Mouse (Mus musculus): ENCODE data around the gene Rftn1. TPM values are rescaled to one million over a fixed set of nuclear protein-coding genes. Genes with fewer than 3 reads are reported as not detected.

The Rftn1 gene
- total RNA-seq, 2 experiments from 2014 or later: 14.3 to 16.5 TPM

DNA sequence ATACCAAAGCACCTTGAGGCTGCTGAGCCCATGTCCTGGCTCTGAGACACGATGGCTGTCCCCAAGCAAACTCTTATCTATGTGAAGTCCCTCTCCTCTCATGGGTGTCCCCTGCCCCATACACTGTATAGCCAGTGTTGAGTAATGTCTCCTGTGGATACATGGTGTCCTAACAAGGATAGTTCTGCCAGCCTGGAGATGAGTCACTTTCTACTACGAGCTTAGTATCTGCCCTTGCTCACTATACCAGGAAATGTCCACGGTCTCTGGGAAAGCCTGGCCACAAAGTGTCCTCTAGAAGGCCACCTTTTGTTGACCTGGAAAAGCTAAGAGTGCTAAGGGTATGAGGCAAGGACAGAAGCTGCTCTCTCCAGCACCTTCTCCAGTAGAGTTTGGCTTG is 195.2 kb downstream of the Rftn1 start:
- TF ChIP-seq CTCF (conservative IDR thresholded peaks at IDR 0.05): no peak
- Histone ChIP-seq H3K27ac (no peak overlapping the region), H3K4me3 (no peak overlapping the region)
- DNase-seq (ENCODE audit: low spot score in 2 of 2): no peak

DNA sequence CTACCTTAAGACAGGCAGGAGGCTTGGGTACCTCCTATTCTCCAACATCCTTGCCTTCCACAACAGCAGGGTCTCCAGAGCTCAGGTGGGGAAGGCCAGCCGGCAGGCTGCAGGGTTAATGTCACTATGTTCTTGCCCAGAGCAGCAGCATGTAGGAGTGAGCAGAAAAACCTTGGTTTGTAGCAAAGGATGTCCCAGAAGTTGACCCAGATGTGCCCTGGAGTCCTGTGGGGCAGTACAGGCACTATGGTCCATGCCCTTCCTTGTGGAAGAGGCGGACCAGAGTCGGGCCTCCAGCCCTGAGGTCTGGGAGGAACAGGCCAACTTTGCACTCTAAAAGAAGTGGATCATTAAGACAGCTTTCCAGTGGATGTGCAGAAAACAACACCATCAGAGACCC is 196.8 kb downstream of the Rftn1 start:
- H3K27ac ChIP-seq: no peak overlapping the region
- DNase-seq (ENCODE audit: low spot score in 2 of 2): no peak
- H3K4me3 ChIP-seq: no peak overlapping the region
- TF ChIP-seq CTCF (conservative IDR thresholded peaks at IDR 0.05): no peak

DNA sequence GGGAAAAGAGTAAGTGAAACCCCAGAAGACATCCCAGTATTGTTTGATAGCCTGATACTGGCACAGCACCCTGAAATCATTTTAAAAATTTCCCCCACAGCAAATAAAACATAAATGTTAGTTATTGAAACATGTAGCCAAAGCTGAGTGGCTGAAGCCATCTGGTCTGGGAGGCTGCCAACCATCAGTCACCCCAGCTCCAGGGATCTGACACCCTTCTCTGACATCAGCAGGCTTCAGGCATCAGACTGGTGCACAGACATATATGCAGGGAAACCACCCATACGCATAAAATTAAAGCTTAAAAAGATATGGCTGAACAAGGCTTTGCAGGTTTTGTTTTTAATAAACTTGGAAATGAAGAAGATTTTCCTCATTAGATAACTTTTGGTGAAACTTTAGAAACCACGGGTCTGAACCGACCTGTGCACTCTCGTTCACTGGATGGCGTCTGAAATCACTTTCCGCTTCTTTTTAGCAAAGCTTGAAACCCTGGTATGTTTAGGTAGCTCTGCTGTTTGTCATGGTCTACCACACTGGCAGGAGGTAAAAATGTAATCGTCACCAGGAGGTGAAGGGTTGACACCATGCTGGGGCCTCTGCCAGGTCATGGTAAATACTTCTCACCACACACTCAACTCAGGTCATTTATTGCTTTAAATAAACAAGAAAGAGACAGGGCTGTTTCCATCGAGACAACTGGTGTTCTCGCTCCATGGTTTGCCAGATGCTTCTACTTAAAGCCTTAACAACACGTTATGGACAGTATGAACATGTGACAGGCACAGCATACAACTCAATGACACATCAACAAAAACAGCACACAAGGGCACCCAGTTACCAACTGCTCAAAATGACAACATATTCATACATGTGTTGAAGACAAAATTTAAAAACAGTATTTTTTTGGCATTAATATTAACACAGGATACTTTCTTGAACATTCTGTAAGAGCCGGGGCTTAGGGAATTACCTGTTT is 197.6 kb downstream of the Rftn1 start:
- Histone ChIP-seq H3K4me3 (no peak overlapping the region), H3K27ac (peak overlapping the region; percentile 28; the same call in 1 of the 2 replicates)
- peak; percentile 26 to 41 for DNase-seq (ENCODE audit: low spot score in 2 of 2)

DNA sequence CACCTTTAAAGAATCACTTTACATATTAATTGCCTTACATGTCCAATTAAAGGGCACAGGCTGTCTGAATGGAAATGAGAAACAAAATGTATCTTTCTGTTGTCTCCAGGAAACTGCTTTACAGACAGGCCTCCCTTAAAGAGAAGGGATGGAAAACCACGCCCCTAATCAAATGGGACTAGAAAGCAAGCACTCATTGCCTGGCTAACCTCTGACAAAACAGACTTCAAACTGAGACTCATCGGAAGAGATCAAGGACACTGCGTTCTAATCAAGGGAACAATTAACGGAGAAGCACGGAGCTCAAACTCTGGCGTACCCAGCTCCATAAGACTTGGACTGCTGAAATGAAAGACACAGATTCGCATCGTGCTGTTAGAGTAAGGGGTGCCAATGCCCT is 200.9 kb downstream of the Rftn1 start:
- DNase-seq (ENCODE audit: low spot score in 2 of 2): no peak
- Histone ChIP-seq H3K27ac (no peak overlapping the region), H3K4me3 (no peak overlapping the region)
- TF ChIP-seq CTCF (conservative IDR thresholded peaks at IDR 0.05): no peak

More for the DNA sequence above, 197.6 kb downstream of the Rftn1 start:
- TF ChIP-seq CTCF (conservative IDR thresholded peaks at IDR 0.05): no peak

DNA sequence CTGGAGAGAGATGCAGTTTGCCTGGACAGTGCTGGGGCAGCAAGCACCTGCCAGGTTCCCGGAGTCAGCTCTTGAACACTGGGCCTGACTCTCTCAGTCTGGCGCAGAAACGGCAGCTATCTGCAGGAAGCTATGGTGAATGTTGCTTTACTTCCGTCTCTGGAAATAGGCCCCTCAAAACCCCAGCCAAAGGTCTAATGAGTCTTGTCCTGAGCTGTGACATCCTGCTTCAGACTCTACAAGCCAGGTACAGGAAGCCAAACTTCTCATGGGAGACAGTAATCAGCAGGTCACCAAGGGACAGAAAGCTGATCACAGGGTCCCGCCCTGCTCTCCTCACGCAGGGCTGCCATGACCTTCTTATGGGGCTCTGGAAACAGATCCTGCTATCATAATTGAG is 203.4 kb downstream of the Rftn1 start:
- Histone ChIP-seq H3K4me3 (no peak overlapping the region), H3K27ac (no peak overlapping the region)
- no peak for TF ChIP-seq CTCF (conservative IDR thresholded peaks at IDR 0.05)
- no peak for DNase-seq (ENCODE audit: low spot score in 2 of 2)

DNA sequence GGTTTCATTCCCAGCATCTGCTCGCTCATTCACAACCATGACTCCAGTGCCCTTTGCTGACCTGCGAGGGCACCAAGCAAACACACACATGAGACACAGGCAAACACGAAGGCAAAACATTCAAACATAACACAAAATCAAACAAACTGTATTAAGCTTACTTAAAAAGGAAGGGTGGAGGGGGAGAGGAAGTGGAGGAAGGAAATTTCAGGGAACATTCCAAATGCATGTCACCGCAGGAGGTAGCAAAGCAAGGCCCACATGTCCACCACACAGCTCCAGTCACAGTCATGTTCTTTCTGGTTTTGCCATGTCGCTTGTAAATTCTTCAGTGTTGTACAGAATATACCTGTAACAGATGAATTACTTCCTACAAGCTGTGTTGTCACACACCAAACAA is 207.0 kb downstream of the Rftn1 start:
- no peak overlapping the region for H3K27ac ChIP-seq
- no peak overlapping the region for H3K4me3 ChIP-seq
- no peak for TF ChIP-seq CTCF (conservative IDR thresholded peaks at IDR 0.05)
- no peak for DNase-seq (ENCODE audit: low spot score in 2 of 2)

DNA sequence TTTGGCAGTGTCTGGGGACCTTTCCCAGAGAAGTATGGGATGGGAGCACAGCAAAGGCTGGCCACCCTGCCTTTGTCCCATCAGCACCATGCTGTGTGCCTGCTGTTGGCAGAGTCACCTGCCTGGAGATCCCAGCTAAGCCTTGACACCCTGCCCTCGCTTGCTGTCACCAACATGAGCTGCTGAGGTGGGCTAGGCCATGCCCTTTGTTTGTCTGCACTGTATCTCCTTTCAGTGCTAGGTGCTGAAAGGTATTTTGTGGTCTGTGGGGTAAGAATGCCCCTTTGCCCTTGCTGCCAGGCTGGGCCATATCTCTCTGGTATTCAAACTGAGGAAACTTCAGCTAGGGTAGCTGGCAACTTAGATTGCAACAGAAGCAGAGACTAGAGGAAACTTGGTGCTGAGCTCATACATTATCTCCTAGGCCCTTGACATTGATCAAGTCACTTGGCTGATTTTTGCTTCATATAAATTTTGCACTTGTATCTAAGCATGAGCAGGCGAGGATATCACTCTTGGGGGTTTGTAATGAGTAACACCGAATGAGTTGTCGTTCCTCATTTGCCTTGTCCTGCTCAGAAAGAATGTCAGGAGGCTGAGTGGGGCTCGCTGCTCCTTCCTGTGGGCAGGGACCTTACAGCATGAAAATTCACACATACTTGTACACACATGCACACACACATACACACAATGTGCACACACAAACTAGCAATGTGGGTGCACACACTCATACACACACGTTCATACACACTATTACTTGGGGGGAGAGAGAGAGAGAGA is 207.7 kb downstream of the Rftn1 start:
- TF ChIP-seq CTCF (conservative IDR thresholded peaks at IDR 0.05): no peak
- H3K4me3 ChIP-seq: no peak overlapping the region
- no peak for DNase-seq (ENCODE audit: low spot score in 2 of 2)
- no peak overlapping the region for H3K27ac ChIP-seq

DNA sequence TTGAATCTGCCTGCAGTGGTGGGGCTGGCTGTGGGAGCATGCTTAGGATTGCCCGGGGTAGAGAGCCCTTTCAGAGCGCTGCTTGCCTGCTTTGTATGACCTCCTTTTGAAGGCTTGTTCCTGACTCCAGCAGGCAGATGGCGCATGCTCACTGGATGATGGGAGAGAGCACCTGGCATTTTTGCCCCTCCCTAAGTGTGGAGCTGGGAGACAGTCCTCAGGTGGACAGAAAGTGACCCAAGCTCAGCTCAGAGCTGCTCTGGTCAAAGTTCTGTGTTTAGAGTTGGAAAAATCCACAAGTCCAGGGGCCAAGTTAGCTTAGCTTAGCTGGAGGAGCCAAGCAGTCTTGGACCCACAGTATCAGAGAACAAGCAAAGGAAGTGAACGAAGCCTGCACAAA is 208.9 kb downstream of the Rftn1 start:
- H3K27ac ChIP-seq: no peak overlapping the region
- no peak for DNase-seq (ENCODE audit: low spot score in 2 of 2)
- TF ChIP-seq CTCF (conservative IDR thresholded peaks at IDR 0.05): peak; percentile 27
- no peak overlapping the region for H3K4me3 ChIP-seq

DNA sequence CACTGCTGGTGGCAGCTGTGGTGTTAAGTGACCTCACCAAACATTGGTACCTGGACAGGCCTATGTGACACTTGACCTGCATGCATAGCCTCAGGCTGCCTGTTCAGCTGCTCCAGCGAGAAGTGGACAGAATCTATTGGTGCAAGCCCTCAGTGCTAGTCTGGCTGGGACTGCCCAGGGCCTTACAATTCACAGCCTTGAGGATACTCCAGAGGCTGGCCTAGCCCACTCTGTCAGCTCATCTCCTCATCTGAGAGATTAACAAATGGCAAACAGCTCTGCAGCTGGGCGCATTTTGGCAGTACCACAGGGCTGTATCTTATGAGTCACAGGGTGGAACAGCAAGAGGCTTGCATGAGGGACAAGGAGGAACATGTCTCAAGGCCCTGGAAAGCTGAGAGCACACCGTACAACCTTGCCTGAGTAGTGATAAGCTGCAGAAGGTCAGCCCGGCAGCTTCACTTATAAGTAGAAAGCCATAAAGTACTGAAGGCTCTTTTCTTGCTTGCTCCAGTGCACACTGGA is 210.7 kb downstream of the Rftn1 start:
- no peak for DNase-seq (ENCODE audit: low spot score in 2 of 2)
- Histone ChIP-seq H3K27ac (no peak overlapping the region), H3K4me3 (no peak overlapping the region)
- no peak for TF ChIP-seq CTCF (conservative IDR thresholded peaks at IDR 0.05)

DNA sequence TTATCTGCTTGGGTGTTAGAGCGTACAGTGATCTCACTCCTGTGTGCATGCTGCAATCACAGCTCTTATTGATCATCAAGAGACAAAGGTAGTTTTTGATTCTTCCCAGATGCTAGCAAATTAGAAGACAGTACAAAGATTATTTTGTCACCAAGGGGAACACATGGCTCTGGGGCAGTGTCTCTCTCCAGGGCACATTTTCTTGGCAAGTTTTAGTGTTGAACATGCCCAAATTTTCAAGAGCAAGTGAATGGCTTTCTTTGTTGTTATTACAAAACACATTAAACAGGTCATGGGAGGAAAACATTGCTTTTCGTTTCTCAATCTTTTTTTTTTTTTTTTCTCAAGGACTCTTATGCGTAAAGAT is 213.1 kb downstream of the Rftn1 start:
- H3K4me3 ChIP-seq: no peak overlapping the region
- TF ChIP-seq CTCF (conservative IDR thresholded peaks at IDR 0.05): no peak
- no peak overlapping the region for H3K27ac ChIP-seq
- no peak for DNase-seq (ENCODE audit: low spot score in 2 of 2)

DNA sequence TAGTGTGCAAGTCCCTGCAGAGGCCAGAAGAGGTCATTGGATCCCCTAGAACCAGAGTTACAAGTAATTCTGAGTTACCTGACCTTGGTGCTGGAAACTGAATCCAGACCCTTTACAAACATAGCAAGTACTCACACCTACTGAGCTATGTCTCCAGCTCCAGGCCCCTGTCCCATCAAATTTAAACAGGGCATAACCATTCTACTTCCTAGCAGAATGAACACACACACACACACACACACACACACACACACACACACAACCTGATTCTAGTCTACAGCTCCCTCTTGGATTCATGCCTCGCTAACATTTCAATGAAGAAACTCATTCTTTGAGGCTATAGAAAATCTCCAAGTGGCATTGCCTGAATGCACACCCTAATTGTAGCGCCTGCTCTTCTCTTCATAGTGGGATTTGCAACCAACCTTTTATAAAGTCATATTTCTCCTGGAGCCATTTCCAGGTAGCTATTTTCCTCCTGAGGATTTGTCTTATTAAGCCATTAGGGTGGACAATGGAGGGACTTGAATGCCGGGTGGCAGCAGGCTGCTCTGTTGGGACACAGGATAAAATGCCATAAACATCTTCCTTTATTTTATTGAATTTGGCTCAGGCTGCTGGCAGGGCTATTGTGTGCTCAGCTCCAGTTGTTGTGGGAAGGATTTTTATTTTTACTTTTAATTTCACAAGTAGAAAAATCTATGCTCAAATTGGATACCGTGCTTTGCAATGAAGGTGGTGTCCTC is 213.6 kb downstream of the Rftn1 start:
- no peak for TF ChIP-seq CTCF (conservative IDR thresholded peaks at IDR 0.05)
- no peak for DNase-seq (ENCODE audit: low spot score in 2 of 2)
- H3K27ac ChIP-seq: no peak overlapping the region
- H3K4me3 ChIP-seq: no peak overlapping the region

DNA sequence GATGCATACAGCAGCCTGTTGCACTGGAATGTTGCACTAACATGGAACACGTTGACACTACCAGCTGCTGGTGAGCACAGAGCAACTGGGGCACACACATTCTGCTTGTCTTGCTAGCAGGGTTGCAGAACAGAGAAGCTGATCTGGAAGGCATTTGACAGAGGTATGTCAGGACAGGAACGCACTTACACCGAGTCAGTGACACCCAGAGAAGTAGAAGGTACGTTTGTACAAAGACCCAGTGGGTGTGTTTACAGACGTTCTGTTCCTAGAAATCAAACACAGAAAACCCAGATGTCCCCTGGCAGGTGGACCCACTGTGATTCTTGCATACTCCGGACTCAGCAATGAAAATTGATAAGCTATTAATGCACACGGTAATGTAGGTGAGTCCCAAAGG is 215.0 kb downstream of the Rftn1 start:
- H3K4me3 ChIP-seq: no peak overlapping the region
- TF ChIP-seq CTCF (conservative IDR thresholded peaks at IDR 0.05): no peak
- no peak for DNase-seq (ENCODE audit: low spot score in 2 of 2)
- H3K27ac ChIP-seq: no peak overlapping the region

DNA sequence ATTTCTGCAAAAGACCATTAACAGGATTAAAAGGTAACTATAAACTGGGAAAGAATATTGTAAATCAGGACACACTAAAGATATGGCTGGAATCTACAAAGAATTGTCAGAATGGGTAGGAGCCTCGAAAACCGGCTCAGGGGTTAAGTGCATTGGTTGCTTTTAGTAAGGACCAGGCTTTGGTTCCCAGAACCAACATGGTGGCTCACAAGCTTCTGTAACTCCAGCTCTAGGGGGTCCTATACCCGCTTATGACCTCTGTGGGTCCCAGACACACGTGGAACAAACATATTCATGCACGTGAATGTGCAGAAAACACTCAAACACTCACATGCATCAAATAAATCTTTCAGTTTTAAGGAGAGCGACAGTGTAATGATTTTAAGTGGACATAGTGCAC is 215.5 kb downstream of the Rftn1 start:
- no peak overlapping the region for H3K27ac ChIP-seq
- H3K4me3 ChIP-seq: no peak overlapping the region
- DNase-seq (ENCODE audit: low spot score in 2 of 2): no peak
- no peak for TF ChIP-seq CTCF (conservative IDR thresholded peaks at IDR 0.05)
